Mouse (Mus musculus) midbrain, embryonic 15.5 days (tissue): Measurements from ENCODE around the gene Tram2. TPM values are rescaled to one million over a fixed set of nuclear protein-coding genes. Genes with fewer than 3 reads are reported as not detected.

Source experiments
- ATAC-seq: fragments of 200-750 bp; cut with Nextera tagmentation; replicated peaks from 2 replicates; pipeline ENCODE4 v1.8.0; 2017; ENCODE audit warnings: moderate TSS enrichment
- H3K27ac ChIP-seq: fragments of 300-500 bp; sonication (generic); 2 replicates; pipeline ENCODE4 v1.5.1; 2015; ENCODE audit warnings: mild to moderate bottlenecking, inconsistent platforms
- H3K27me3 ChIP-seq: fragments of 300-500 bp; sonication (generic); replicated peaks from 2 replicates; pipeline ENCODE4 v1.6.1; 2015; ENCODE audit warnings: inconsistent platforms
- H3K36me3 ChIP-seq: fragments of 300-500 bp; sonication (generic); replicated peaks from 2 replicates; pipeline ENCODE4 v1.6.1; 2015; ENCODE audit warnings: inconsistent platforms
- H3K4me1 ChIP-seq: fragments of 300-500 bp; sonication (generic); 2 replicates; pipeline ENCODE4 v1.6.1; 2015; ENCODE audit warnings: inconsistent platforms
- H3K4me2 ChIP-seq: fragments of 300-500 bp; sonication (generic); 2 replicates; pipeline ENCODE4 v1.6.1; 2015; ENCODE audit warnings: inconsistent platforms, mild to moderate bottlenecking, moderate library complexity
- H3K4me3 ChIP-seq: fragments of 300-500 bp; sonication (generic); 2 replicates; pipeline ENCODE4 v1.5.1; 2015; ENCODE audit warnings: mild to moderate bottlenecking, inconsistent platforms
- H3K9ac ChIP-seq: fragments of 300-500 bp; sonication (generic); 2 replicates; pipeline ENCODE4 v1.6.1; 2015; ENCODE audit warnings: mild to moderate bottlenecking, inconsistent platforms
- H3K9me3 ChIP-seq: fragments of 300-500 bp; sonication (generic); 2 replicates; pipeline ENCODE4 v1.6.1; 2016; ENCODE audit warnings: inconsistent platforms
- WGBS: fragments of 180-500 bp; shearing (Covaris S2); methylation state at CpG from one replicate; pipeline ENCODE4 v1.1.7; 2015; ENCODE audit warnings: mixed read lengths; 5-methylcytosine and 5-hydroxymethylcytosine counted together
- polyA plus RNA-seq: library from polyadenylated mRNA; unstranded; fragments of >200 nt; fragmentation: Nextera tagmentation; extraction: Ambion mirVana; gene quantifications from 2 replicates; pipeline ENCODE4 v1.2.1, GENCODE M21; 2015

The Tram2 gene
- polyA plus RNA-seq, 1 experiment from 2014 or later, result 2.1 TPM

DNA sequence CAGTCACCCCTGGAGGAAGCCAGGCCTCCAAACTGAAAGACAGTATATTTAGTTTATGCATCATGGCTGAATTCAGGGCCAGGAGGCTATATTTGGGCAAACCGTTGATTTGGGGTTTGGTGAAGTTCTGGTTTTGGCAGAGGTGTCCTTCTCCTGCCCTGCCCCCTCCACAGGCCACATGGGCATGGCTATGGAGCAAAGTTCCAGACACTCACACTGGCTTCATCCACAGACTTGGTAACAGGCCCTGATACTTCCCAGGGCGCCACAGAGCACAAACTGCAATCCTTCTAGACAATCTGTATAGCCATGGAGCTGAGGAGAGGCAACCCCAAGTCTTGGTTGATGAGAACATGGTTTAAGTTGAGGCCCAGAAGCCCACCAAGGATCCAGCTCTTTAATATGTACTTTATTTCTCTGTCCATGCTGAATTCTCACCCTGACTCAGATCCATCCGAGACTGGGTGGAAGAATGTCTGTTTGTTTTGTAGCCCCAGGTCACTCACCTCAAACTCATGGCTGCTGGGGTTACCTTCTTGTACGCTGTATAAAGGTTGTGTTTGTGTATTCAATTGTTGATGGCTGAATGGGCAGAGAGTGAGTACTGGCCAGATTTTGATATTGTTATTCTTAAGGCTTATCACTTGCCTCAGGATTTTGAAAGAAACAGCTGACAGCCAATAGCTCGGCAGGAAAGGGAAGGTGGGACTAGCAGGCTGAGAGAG lies 19.5 kb downstream of the Tram2 start:
- H3K27me3 ChIP-seq, result no peaks in the 10 kb centered on the region
- 93% methylated on average over 5 of the region's 5 CpGs for WGBS
- no peaks in the 10 kb centered on the region for H3K4me1 ChIP-seq
- ATAC-seq, result no peak
- no peaks in the 10 kb centered on the region for H3K9me3 ChIP-seq
- H3K4me2 ChIP-seq, result no peak overlapping the region
- H3K27ac ChIP-seq, result no peak overlapping the region
- no peak overlapping the region for H3K4me3 ChIP-seq
- no peaks in the 10 kb centered on the region for H3K36me3 ChIP-seq
- H3K9ac ChIP-seq, result no peak overlapping the region

DNA sequence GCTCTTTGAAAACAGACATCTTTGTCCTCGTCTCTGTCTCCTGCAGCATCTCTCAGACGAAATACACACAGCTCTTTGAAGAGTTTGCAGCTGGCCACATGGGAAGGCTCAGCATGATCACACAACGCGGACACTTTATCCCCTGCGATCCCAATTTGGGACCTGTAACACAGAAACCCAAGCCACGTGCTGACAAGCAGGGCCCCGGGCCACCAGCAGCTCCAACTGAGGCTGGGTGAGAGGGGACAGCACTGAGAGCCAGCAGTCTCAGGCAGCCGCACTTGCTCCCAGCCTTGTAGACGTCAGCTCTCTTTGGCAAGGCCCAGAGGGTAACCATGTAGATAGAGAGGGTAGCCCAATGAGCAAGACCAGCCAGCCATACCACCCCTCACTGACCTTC lies 26.0 kb downstream of the Tram2 start:
- Histone ChIP-seq H3K4me3 (no peak overlapping the region), H3K27me3 (no peaks in the 10 kb centered on the region), H3K36me3 (no peaks in the 10 kb centered on the region), H3K4me2 (no peak overlapping the region), H3K27ac (0 out of 2 replicates have a peak overlapping the region, but pooled peaks have one; percentile 9), H3K9me3 (no peaks in the 10 kb centered on the region), H3K9ac (no peak overlapping the region), H3K4me1 (peaks cover 14% of the 10 kb centered on the region)
- ATAC-seq, result peak; percentile 50; the same call in 1 of the 2 replicates
- 51% methylated on average over 9 of the region's 9 CpGs for whole genome bisulfite sequencing

DNA sequence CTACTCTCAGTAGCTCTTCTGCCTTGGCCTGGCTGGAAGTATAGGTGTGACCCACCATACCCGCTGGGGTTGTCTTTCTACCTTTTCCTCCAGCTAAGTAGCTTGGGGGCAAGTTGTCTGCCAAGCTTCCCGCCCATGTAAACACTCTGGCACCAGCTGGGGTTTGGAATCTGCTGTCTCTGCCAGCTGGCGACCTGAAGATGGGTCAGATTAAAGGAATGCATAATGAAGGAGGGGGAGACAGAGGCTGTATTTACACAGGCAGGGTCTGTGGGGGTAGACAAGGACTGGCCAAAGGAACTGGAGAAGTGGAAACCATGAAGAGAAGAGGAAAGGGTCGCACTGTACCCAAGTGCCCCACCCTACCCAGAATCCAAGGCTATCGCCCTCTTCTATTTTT lies 26.4 kb downstream of the Tram2 start:
- no peaks in the 10 kb centered on the region for H3K36me3 ChIP-seq
- no peak overlapping the region for H3K4me3 ChIP-seq
- H3K4me2 ChIP-seq, result no peak overlapping the region
- no peaks in the 10 kb centered on the region for H3K9me3 ChIP-seq
- 0 out of 2 replicates have a peak overlapping the region, but pooled peaks have one; percentile 9 for H3K27ac ChIP-seq
- WGBS, result 30% methylated on average over 5 of the region's 5 CpGs
- no peak overlapping the region for H3K9ac ChIP-seq
- peak; percentile 76 for ATAC-seq
- H3K27me3 ChIP-seq, result no peaks in the 10 kb centered on the region
- peaks cover 14% of the 10 kb centered on the region for H3K4me1 ChIP-seq

DNA sequence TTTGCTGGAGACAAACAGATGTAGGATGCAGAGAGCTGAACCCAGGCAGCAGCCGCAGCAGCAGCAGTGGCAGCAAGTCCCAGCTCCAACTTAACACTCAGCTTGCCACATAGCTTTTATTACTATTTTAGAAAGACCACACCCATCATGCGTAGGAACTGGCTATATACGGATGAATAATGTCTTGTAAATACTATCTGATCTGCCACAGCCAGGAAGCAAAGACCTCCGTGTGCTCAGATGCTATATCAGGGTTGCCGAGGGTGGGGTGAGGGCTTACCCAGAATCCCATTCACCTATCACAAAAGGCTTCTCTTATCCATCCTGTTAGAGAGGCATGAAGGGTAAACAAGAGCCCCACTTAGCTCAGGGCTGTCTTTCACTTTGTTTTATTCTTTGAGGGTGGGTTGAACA lies 26.9 kb downstream of the Tram2 start:
- WGBS, result 49% methylated on average over 5 of the region's 5 CpGs
- no peaks in the 10 kb centered on the region for H3K36me3 ChIP-seq
- peak; percentile 58; the same call in 1 of the 2 replicates for ATAC-seq
- no peak overlapping the region for H3K9ac ChIP-seq
- no peak overlapping the region for H3K4me3 ChIP-seq
- H3K27ac ChIP-seq, result 0 out of 2 replicates have a peak overlapping the region, but pooled peaks have one; percentile 9
- H3K9me3 ChIP-seq, result no peaks in the 10 kb centered on the region
- no peaks in the 10 kb centered on the region for H3K27me3 ChIP-seq
- no peak overlapping the region for H3K4me2 ChIP-seq
- peaks cover 14% of the 10 kb centered on the region for H3K4me1 ChIP-seq

DNA sequence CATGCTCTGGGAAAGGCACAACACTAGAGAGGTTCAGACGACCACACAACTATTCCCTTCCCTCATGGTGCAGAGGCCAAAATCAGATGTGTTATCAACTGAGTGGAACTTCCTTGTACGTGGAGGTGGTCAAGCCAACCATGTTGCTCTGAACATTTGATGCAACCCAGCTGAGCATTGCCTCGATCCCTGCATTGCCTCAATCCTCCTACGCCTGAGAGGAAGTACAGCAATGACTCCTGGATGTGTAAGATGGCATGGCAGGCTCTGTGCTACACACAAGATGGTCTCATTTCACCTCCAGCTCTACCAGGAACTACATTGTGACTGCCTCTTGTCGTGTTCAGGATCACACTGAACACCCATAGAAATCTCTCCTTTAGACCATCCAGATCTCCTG lies 30.0 kb downstream of the Tram2 start:
- no peak overlapping the region for H3K4me2 ChIP-seq
- no peak overlapping the region for H3K4me3 ChIP-seq
- 94% methylated on average over 5 of the region's 5 CpGs for WGBS
- H3K9ac ChIP-seq, result no peak overlapping the region
- H3K27ac ChIP-seq, result no peak overlapping the region
- no peaks in the 10 kb centered on the region for H3K9me3 ChIP-seq
- H3K36me3 ChIP-seq, result no peaks in the 10 kb centered on the region
- ATAC-seq, result no peak
- H3K27me3 ChIP-seq, result no peaks in the 10 kb centered on the region
- H3K4me1 ChIP-seq, result peaks cover 14% of the 10 kb centered on the region

DNA sequence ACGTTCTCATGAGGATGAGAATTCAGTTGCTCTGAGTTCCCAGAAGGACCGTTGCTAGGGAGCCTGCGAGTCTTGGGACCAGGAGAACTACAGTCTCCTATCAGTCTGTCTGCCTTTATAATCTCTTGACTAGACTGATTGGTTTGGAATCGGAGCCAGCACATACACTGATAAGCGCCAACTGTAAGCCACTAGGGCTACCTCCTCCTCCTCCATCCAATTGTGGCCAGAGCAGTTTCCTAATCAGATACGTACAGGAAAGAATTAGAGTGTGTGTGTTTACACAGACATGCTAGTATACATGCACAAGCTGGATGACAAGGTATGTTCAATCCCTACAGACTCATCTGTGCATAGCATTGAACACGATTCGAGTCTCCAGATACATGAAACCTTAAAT lies 30.6 kb downstream of the Tram2 start:
- Histone ChIP-seq H3K9ac (no peak overlapping the region), H3K4me1 (peaks cover 14% of the 10 kb centered on the region), H3K4me2 (no peak overlapping the region), H3K27ac (no peak overlapping the region), H3K4me3 (no peak overlapping the region), H3K9me3 (no peaks in the 10 kb centered on the region), H3K36me3 (no peaks in the 10 kb centered on the region), H3K27me3 (no peaks in the 10 kb centered on the region)
- 88% methylated on average over 8 of the region's 8 CpGs for WGBS
- ATAC-seq, result no peak

DNA sequence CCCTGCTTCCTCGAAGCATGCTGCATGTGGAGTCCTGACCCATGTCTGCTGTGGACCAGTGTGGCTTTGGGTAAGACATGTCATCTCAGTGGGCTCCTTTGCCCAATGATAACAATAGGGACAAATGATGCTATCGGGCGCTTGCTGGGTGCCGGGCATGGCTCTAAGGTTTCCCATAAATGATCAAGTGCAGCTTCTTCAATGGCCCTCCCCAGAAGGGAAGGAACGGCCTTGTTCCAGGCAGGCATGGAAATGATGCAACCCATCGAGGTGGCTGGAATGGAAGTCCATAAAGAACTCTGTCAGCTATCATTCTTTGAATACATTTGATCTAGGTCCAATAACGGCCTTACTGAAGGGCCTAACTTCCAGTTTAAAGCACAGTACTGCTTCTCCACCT lies 36.6 kb downstream of the Tram2 start:
- ATAC-seq, result no peak
- 92% methylated on average over 7 of the region's 7 CpGs for WGBS
- Histone ChIP-seq H3K9ac (no peak overlapping the region), H3K4me3 (no peak overlapping the region), H3K4me2 (no peak overlapping the region), H3K27ac (no peak overlapping the region), H3K4me1 (no peaks in the 10 kb centered on the region), H3K36me3 (no peaks in the 10 kb centered on the region), H3K9me3 (no peaks in the 10 kb centered on the region), H3K27me3 (no peaks in the 10 kb centered on the region)

DNA sequence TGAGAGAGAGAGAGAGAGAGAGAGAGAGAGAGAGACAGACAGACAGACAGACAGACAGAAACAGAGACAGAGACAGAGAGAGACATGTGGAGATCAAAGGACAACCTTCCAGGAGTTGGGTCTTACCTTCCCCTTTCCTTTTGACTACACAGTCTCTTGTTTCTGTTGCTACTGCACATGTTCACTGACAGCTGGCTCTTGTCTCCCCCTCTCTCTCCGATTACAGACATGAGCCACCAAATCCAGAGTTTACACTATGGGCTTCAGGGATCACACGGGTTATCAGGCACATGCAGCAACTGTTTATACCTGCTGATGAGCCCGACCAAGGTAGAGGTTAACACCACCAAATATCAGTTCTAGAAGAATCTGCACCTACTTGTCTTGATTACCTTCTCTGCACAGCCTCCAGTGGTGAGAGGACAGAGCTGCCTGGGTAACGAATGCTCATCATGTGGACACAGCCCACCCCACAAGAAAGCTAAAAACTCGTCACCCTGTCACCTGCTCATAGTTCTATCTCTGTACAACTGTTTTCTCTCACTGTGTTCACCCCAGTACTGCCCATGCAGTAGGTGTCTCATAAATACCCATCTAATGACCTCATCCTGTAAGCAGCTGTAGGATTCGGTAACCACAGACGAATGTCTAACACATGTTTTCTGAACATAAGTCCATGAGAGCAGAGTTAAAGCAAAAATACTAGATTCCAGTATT lies 38.3 kb downstream of the Tram2 start:
- H3K4me1 ChIP-seq, result no peaks in the 10 kb centered on the region
- H3K4me2 ChIP-seq, result no peak overlapping the region
- H3K36me3 ChIP-seq, result no peaks in the 10 kb centered on the region
- WGBS, result 90% methylated on average over 7 of the region's 7 CpGs
- H3K9me3 ChIP-seq, result no peaks in the 10 kb centered on the region
- H3K27ac ChIP-seq, result no peak overlapping the region
- no peak overlapping the region for H3K4me3 ChIP-seq
- no peak overlapping the region for H3K9ac ChIP-seq
- H3K27me3 ChIP-seq, result no peaks in the 10 kb centered on the region
- no peak for ATAC-seq

DNA sequence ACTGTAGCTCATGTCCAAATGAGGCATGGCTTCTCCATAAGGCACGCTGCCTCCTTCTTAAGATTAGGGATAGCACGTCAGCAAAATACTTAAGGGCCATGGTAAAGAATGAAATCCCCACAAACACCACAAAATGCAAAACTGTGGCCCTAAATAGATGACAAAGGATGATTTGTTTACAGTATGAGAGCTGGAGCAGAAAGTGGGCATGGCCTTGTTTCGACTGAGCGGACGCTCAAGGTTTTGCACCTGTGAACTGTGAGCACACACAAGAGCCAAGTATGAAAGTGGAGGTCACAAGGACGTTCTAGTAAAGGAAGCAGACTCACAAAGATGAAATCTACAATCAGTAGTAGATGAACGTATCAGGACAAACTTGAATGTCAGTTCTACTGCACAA lies 38.9 kb downstream of the Tram2 start:
- Histone ChIP-seq H3K9me3 (no peaks in the 10 kb centered on the region), H3K4me3 (no peak overlapping the region), H3K4me2 (no peak overlapping the region), H3K27ac (no peak overlapping the region), H3K27me3 (no peaks in the 10 kb centered on the region), H3K36me3 (no peaks in the 10 kb centered on the region), H3K9ac (no peak overlapping the region), H3K4me1 (no peaks in the 10 kb centered on the region)
- WGBS, result 95% methylated on average over 7 of the region's 7 CpGs
- no peak for ATAC-seq

DNA sequence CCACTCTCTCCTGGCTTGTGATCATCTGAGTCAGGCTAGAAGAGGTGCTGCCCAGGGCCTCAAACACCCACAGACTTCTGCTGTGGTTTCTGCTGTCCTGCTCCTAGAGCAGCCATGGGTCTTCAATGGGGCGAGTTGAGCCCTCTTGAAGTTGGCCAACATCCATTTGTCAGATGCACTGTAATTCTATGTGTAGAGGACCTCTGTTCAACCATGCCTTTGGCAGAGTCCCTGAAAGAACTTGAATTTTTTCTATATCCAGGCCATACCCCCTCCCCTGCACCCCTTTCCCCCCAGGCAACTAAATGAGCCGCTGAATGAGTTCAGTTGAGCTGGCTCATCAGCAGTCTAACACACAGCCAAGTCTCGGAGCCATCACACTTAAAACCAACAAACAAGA lies 39.5 kb downstream of the Tram2 start:
- ATAC-seq, result no peak
- H3K9ac ChIP-seq, result no peak overlapping the region
- no peaks in the 10 kb centered on the region for H3K9me3 ChIP-seq
- 84% methylated on average over 3 of the region's 3 CpGs for WGBS
- H3K4me3 ChIP-seq, result no peak overlapping the region
- H3K27ac ChIP-seq, result no peak overlapping the region
- no peak overlapping the region for H3K4me2 ChIP-seq
- H3K27me3 ChIP-seq, result no peaks in the 10 kb centered on the region
- no peaks in the 10 kb centered on the region for H3K36me3 ChIP-seq
- H3K4me1 ChIP-seq, result no peaks in the 10 kb centered on the region

DNA sequence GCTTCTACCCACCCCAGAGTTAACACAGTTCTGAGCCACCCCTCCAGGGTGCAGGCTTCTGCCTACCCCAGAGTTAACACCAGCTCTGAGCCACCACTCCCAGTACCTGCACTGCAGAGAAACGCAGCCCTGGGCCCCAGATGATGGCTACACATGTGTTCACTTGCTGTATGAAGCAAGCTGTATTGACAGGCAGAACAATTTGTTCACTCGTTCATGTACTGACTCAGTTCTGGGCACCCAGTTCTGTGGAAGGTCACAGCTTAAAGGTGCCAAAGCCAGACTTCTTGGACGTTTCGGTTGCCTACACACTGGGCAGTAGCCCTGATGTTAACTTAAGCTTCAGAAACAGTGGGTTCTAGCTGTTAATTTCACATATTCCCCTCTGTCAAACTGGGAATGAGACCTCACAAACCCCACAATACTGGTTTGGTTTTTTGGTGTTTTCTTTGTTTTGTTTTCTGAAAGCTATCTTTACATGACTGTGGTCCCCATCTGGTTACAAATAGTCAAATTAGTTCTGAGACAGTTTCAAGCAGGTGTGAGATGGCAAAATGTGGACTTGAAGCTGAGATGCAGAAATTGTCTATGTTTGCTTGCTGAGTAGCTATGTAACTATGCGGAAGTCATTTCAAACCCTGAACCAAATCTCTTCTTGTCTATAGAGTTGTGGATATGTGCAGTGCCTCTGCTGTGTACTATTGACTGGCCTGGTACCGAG lies 41.0 kb downstream of the Tram2 start:
- Histone ChIP-seq H3K27ac (no peak overlapping the region), H3K4me3 (no peak overlapping the region), H3K4me2 (no peak overlapping the region), H3K4me1 (no peaks in the 10 kb centered on the region), H3K9me3 (no peaks in the 10 kb centered on the region), H3K36me3 (no peaks in the 10 kb centered on the region), H3K27me3 (no peaks in the 10 kb centered on the region), H3K9ac (no peak overlapping the region)
- 85% methylated on average over 6 of the region's 6 CpGs for WGBS
- ATAC-seq, result no peak

DNA sequence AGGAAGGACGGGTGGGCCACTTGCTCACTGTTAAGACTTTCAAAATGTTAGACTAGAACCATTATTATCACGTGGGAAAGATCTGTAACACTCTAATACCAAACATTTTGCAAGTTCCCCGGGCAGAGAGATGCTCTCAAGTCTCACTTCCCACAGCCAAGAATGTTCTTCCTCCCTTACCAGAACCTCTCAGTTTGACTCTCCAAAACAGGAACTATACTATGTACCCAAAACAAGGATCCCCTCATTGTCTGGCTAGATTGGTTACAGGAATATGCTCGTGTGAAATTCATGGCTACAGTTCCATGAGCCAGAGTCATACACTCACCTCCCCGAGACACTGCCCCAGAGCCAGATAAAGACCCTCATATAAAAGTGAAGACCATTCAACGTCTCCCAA lies 43.2 kb downstream of the Tram2 start:
- WGBS, result 85% methylated on average over 6 of the region's 6 CpGs
- H3K27ac ChIP-seq, result no peak overlapping the region
- no peak overlapping the region for H3K9ac ChIP-seq
- H3K27me3 ChIP-seq, result no peaks in the 10 kb centered on the region
- no peaks in the 10 kb centered on the region for H3K4me1 ChIP-seq
- no peak overlapping the region for H3K4me2 ChIP-seq
- no peaks in the 10 kb centered on the region for H3K36me3 ChIP-seq
- H3K4me3 ChIP-seq, result no peak overlapping the region
- no peaks in the 10 kb centered on the region for H3K9me3 ChIP-seq
- ATAC-seq, result no peak
